Mouse (Mus musculus): ENCODE measurements around the gene Mif4gd. TPM values are rescaled to one million over a fixed set of nuclear protein-coding genes. Genes with fewer than 3 reads are reported as not detected.
"Not testable (repeated sequence)": the region's sequence is repeated elsewhere in the genome, so short reads cannot be mapped to it uniquely, and the experiment has no call there.

Gene Mif4gd
- 29.6 and 33.3 TPM in 2 replicates for polyA plus RNA-seq (2015; fragmentation: Nextera tagmentation; extraction: Ambion mirVana)

DNA sequence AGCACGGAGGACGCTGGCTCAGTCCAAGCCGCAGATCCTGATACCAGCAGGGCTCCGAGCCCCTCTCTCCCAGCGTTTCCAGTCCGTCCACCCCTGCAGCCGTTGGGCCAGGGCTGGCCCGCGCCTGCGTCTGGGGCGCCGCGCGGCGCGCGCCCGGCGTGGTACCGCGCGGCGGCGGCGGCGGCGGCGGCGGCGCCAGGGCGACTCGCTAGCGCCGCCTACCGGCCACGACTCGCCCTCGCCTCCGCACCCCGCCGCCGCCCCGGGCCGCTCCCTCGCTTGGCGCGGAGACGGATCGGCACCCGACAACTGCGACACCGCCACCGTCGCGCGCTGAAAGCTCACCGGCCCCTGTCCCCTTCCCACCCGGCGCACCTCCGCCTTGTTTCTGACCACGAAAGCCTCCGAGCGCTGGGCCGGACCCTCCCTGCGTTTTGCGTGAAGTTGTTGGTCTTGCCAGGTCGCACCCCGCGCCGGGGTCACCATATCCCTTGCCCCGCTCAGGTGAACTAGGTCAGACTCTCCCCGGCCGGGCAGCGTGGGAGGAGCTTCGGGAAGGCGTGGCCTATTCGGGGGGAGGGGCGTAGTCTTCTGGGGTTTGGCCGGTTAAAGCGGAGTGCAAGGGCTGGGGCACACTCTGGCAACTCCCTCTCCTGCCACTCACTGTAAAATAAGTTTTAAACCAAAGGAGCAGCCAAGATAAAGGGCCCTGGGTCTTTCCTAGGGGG is at the start of gene Mif4gd:
TSS of gene Mif4gd (minus strand) at position 560 of the 728 bp plus-strand sequence.
- Histone ChIP-seq H3K4me2 (replicated peaks) (peak within 1 kb of the TSS; percentile 87), H3K9me3 (replicated peaks) (no peaks in the 10 kb centered on the region), H3K9ac (peak within 1 kb of the TSS; percentile 61), H3K4me3 (replicated peaks) (peak within 1 kb of the TSS; percentile 72), H3K27ac (replicated peaks) (peak within 1 kb of the TSS; percentile 93), H3K4me1 (peaks cover 21% of the 10 kb centered on the region), H3K27me3 (no peaks in the 10 kb centered on the region), H3K36me3 (peaks cover 35% of the 10 kb centered on the region)
- ATAC-seq (ENCODE audit: insufficient number of reproducible peaks, low FRiP score, low TSS enrichment, low read depth): peak; percentile 80
- under 1% methylated on average over 78 of the region's 80 CpGs for WGBS

DNA sequence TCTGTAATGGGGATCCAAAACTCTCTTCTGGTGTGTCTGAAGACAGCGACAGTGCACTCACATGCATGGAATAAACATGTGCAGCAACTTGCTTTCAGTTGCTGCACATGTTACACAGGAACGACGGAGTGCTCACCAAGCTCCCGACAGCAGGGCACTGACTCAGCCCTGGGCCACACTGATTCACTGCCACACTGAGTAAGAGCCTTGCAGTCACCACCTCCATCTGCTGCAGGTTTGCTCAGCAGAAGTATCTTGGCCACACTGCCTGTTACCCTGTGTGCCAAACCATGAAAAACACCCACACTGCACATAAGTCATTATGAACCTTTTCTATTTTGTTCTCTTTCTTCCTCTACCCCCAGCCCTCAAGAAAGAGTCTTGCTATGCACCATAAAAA is 47.6 kb upstream of the Mif4gd start:
- Histone ChIP-seq H3K27me3 (no peaks in the 10 kb centered on the region), H3K4me2 (replicated peaks) (no peak overlapping the region), H3K36me3 (no peaks in the 10 kb centered on the region), H3K4me1 (0 out of 2 replicates have a peak, but pooled peaks cover 4% of the 10 kb centered on the region), H3K9me3 (replicated peaks) (no peaks in the 10 kb centered on the region), H3K27ac (replicated peaks) (no peak overlapping the region), H3K4me3 (replicated peaks) (no peak overlapping the region), H3K9ac (no peak overlapping the region)
- ATAC-seq (ENCODE audit: insufficient number of reproducible peaks, low FRiP score, low TSS enrichment, low read depth): no peak
- 92% methylated on average over 4 of the region's 4 CpGs for WGBS

DNA sequence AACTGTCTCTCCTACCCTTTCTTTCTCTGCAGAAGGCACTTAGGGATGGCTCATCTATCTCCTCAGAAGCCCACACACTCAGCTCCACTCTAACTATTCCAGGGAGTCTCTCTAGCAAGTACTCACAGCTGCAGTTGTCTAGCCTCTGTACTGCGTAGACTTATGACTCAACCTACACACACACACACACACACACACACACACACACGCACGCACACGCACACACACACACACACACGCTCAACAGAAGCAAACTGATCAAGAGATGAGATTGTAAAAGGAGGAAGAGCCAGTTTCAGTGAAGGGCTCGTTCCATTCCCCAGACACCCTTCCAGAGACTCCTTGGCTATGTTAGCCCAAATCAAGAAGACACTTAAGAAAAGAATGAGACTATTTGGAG is 45.8 kb upstream of the Mif4gd start:
- peaks cover 5% of the 10 kb centered on the region; the same call in 1 of the 2 replicates for H3K36me3 ChIP-seq
- H3K4me2 ChIP-seq (replicated peaks): no peak overlapping the region
- no peaks in the 10 kb centered on the region for H3K4me1 ChIP-seq
- no peak overlapping the region for H3K4me3 ChIP-seq (replicated peaks)
- ATAC-seq (ENCODE audit: insufficient number of reproducible peaks, low FRiP score, low TSS enrichment, low read depth): no peak
- no peaks in the 10 kb centered on the region for H3K27me3 ChIP-seq
- WGBS: 87% methylated on average over 6 of the region's 6 CpGs
- no peak overlapping the region for H3K9ac ChIP-seq
- no peak overlapping the region for H3K27ac ChIP-seq (replicated peaks)
- no peaks in the 10 kb centered on the region for H3K9me3 ChIP-seq (replicated peaks)

DNA sequence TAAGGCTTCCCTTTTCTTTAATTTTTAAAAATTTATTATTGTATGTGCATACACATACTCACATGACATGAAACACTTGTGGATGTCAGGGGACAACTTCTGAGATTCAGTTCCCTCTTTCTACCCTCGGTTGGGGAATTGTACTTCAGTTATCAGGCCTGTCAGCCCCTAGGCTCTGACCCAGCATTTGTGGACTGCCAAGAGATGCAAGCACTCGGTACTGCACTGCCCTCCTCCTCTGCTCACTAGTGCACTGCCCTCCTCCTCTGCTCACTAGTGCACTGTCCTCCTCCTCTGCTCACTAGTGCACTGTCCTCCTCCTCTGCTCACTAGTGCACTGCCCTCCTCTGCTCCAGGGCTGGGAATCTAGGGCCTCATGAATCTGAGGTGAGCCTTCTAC is 41.4 kb upstream of the Mif4gd start:
- Histone ChIP-seq H3K4me3 (replicated peaks) (no peak overlapping the region), H3K27me3 (no peaks in the 10 kb centered on the region), H3K4me2 (replicated peaks) (no peak overlapping the region), H3K27ac (replicated peaks) (no peak overlapping the region), H3K4me1 (no peaks in the 10 kb centered on the region), H3K36me3 (peaks cover 5% of the 10 kb centered on the region; the same call in 1 of the 2 replicates), H3K9me3 (replicated peaks) (no peaks in the 10 kb centered on the region), H3K9ac (no peak overlapping the region)
- 70% methylated on average over 2 of the region's 2 CpGs for WGBS
- no peak for ATAC-seq (ENCODE audit: insufficient number of reproducible peaks, low FRiP score, low TSS enrichment, low read depth)

- H3K9me3 ChIP-seq (replicated peaks): no peaks in the 10 kb centered on the region
- no peak overlapping the region; the same call in 1 of the 2 replicates for H3K27ac ChIP-seq (replicated peaks)
- no peaks in the 10 kb centered on the region for H3K4me1 ChIP-seq
- ATAC-seq (ENCODE audit: insufficient number of reproducible peaks, low FRiP score, low TSS enrichment, low read depth): peak; percentile 47; the same call in 1 of the 2 replicates
- 74% methylated on average over 3 of the region's 3 CpGs for WGBS
- no peak overlapping the region for H3K4me3 ChIP-seq (replicated peaks)
- peaks cover 12% of the 10 kb centered on the region; the same call in 1 of the 2 replicates for H3K36me3 ChIP-seq
- H3K4me2 ChIP-seq (replicated peaks): no peak overlapping the region
- no peaks in the 10 kb centered on the region for H3K27me3 ChIP-seq
- H3K9ac ChIP-seq: no peak overlapping the region
These were observed 40.4 kb upstream of the Mif4gd start for GRCm38 (mm10) chr11:115653194-115653593.

DNA sequence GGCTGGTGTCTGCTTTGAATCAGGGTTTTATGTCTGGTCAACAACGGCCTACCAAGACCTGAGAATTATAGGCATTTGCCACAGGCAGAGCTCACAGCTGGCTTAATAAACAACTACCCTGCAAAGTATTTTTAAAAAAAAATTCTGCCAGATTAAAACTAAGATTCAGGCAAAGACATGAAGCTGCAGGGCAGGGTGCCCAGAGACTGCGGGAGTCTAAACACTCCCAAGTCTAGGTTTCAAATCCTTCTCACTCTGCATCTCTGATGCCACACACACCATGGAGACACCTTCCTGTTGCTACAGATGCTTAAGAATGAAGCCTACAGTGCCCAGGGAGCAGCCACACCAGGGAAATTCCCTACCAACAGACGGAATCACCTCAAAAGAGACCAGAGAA is 38.9 kb upstream of the Mif4gd start:
- H3K9me3 ChIP-seq (replicated peaks): no peaks in the 10 kb centered on the region
- H3K36me3 ChIP-seq: peaks cover 14% of the 10 kb centered on the region; the same call in 1 of the 2 replicates
- no peak for ATAC-seq (ENCODE audit: insufficient number of reproducible peaks, low FRiP score, low TSS enrichment, low read depth)
- H3K27ac ChIP-seq (replicated peaks): no peak overlapping the region
- no peak overlapping the region for H3K4me2 ChIP-seq (replicated peaks)
- H3K9ac ChIP-seq: no peak overlapping the region
- H3K4me1 ChIP-seq: peaks cover 4% of the 10 kb centered on the region; the same call in 1 of the 2 replicates
- no peaks in the 10 kb centered on the region for H3K27me3 ChIP-seq
- H3K4me3 ChIP-seq (replicated peaks): no peak overlapping the region
- 84% methylated on average over 3 of the region's 3 CpGs for WGBS

GRCm38 (mm10) chr11:115649706-115650105 is 36.9 kb upstream of the Mif4gd start:
- 51% methylated on average over 10 of the region's 10 CpGs for WGBS

DNA sequence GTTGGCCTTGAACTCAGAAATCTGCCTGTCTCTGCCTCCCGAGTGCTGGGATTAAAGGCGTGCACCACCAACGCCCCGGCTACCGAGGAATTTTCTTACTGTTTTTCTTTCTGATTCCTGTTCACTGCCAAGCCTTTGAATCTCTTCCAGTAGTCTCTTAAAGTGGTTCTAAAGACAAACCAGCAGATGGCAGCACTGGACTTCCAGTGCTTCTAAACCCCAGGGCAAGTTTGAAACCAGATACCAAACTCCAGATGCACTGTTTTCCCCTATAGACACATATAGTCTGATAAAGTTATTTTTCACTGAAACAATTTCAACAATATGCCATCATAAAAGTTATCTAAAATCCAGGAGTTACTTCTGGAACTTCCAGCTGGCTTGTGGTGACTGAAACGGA is 34.7 kb upstream of the Mif4gd start:
- Histone ChIP-seq H3K9ac (no peak overlapping the region), H3K9me3 (replicated peaks) (no peaks in the 10 kb centered on the region), H3K4me1 (peaks cover 4% of the 10 kb centered on the region; the same call in 1 of the 2 replicates), H3K36me3 (peaks cover 29% of the 10 kb centered on the region), H3K27me3 (no peaks in the 10 kb centered on the region), H3K4me2 (replicated peaks) (no peak overlapping the region), H3K4me3 (replicated peaks) (no peak overlapping the region), H3K27ac (replicated peaks) (no peak overlapping the region)
- WGBS: 42% methylated on average over 6 of the region's 6 CpGs
- ATAC-seq (ENCODE audit: insufficient number of reproducible peaks, low FRiP score, low TSS enrichment, low read depth): no peak

More at GRCm38 (mm10) chr11:115649706-115650105, 36.9 kb upstream of the Mif4gd start:
- H3K27me3 ChIP-seq: no peaks in the 10 kb centered on the region
- no peaks in the 10 kb centered on the region for H3K9me3 ChIP-seq (replicated peaks)
- H3K4me1 ChIP-seq: peaks cover 4% of the 10 kb centered on the region; the same call in 1 of the 2 replicates
- no peak overlapping the region for H3K4me3 ChIP-seq (replicated peaks)
- H3K4me2 ChIP-seq (replicated peaks): no peak overlapping the region
- H3K9ac ChIP-seq: no peak overlapping the region
- H3K36me3 ChIP-seq: peaks cover 16% of the 10 kb centered on the region
- ATAC-seq (ENCODE audit: insufficient number of reproducible peaks, low FRiP score, low TSS enrichment, low read depth): no peak
- no peak overlapping the region for H3K27ac ChIP-seq (replicated peaks)

DNA sequence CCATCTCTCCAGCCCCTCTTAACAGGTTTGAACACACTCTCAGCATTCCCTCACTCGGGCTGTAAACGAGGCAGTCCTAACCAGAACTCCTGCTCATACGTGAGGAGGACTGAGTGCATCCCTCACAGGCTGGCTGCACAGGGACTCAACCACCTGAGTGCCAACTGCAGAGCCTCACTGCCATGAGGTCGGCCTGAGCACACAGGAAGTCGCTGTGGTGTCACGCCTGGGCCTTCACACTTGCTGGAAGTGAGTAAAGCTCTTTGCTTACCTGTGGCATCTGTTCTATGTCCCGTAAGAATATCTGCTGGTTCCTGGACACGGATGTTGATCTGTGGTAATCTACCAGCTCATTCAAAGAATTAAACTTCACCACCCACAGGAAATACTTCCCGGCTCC is 33.7 kb upstream of the Mif4gd start:
- no peak for ATAC-seq (ENCODE audit: insufficient number of reproducible peaks, low FRiP score, low TSS enrichment, low read depth)
- no peaks in the 10 kb centered on the region for H3K9me3 ChIP-seq (replicated peaks)
- no peak overlapping the region for H3K4me3 ChIP-seq (replicated peaks)
- no peak overlapping the region for H3K27ac ChIP-seq (replicated peaks)
- H3K27me3 ChIP-seq: no peaks in the 10 kb centered on the region
- no peak overlapping the region for H3K4me2 ChIP-seq (replicated peaks)
- peaks cover 4% of the 10 kb centered on the region; the same call in 1 of the 2 replicates for H3K4me1 ChIP-seq
- peaks cover 29% of the 10 kb centered on the region for H3K36me3 ChIP-seq
- H3K9ac ChIP-seq: no peak overlapping the region
- WGBS: 89% methylated on average over 9 of the region's 9 CpGs

DNA sequence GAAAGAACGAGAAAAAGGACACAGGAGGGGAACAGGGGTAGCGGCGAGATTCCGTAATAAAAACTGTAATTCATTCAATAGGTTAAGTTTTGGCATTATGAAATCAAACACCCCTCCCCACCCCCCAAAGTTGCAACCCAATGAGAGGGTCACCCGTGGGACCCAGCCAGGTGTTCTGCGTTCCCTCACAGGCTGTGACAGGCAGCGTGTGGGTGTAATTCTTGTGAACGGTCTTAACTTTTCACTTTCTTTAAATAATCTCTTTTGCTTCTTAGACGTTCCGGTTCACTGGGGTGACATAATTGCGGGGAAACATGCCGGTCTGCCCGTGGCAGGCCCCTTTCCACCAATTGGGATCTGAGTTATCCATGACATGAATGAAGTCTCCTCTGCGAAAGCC is 32.7 kb upstream of the Mif4gd start:
- H3K4me1 ChIP-seq; ATAC-seq (ENCODE audit: insufficient number of reproducible peaks, low FRiP score, low TSS enrichment, low read depth); H3K27ac ChIP-seq (replicated peaks); H3K27me3 ChIP-seq; H3K4me2 ChIP-seq (replicated peaks); H3K9me3 ChIP-seq (replicated peaks); H3K9ac ChIP-seq; H3K4me3 ChIP-seq (replicated peaks): not testable (repeated sequence)
- 75% methylated on average over 14 of the region's 14 CpGs for WGBS
- peaks cover 29% of the 10 kb centered on the region for H3K36me3 ChIP-seq

DNA sequence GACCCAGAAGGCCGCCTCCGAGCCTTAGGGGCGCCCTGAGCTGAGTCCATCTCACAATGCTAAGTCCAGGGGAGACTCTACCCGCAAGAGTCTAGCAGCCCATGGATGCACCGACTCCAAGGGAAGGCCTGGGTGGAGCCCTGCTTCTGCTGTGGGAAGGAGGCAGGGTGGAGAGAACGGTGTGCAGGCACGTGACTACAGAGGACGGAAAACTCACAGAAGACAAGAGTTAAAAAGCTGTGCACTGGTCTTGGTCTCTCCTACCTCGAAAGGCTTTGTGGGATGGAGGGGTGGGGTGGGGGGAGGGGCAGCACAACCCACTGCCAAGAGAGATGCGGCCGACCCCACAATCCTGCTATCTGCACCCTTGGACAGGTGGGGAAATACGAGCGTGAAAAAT is 31.5 kb upstream of the Mif4gd start:
- no peak overlapping the region for H3K27ac ChIP-seq (replicated peaks)
- H3K9ac ChIP-seq: no peak overlapping the region
- no peak overlapping the region for H3K4me2 ChIP-seq (replicated peaks)
- no peaks in the 10 kb centered on the region for H3K27me3 ChIP-seq
- 90% methylated on average over 13 of the region's 13 CpGs for WGBS
- ATAC-seq (ENCODE audit: insufficient number of reproducible peaks, low FRiP score, low TSS enrichment, low read depth): no peak
- peaks cover 4% of the 10 kb centered on the region; the same call in 1 of the 2 replicates for H3K4me1 ChIP-seq
- no peaks in the 10 kb centered on the region for H3K9me3 ChIP-seq (replicated peaks)
- peaks cover 29% of the 10 kb centered on the region for H3K36me3 ChIP-seq
- H3K4me3 ChIP-seq (replicated peaks): no peak overlapping the region
